ENCODE assay signal across 8 mouse cellular contexts in genomic region chr14:116559990-116560389, GRCm38 (mm10).
DNase-seq lines count a peak whose midpoint lies in the region; ATAC-seq and TF ChIP-seq lines count a peak whose summit lies in the region.

No protein-coding gene starts in this region.

- no peak overlapping the region for H3K4me2 ChIP-seq in liver, embryonic 14.5 days (ENCODE audit: low read depth)
- no peak overlapping the region for H3K4me2 ChIP-seq in liver, embryonic 11.5 days

- H3K4me3 ChIP-seq in liver, embryonic 14.5 days (ENCODE audit: insufficient read depth in 1 of 2, low read depth in 2 of 2, low read length in 2 of 2), result no peak overlapping the region
- H3K4me3 ChIP-seq in liver, embryonic 11.5 days (ENCODE audit: low read depth, low read length), result no peak overlapping the region

- ATAC-seq in liver, embryonic 14.5 days (ENCODE audit: insufficient read depth), result no peak
- ATAC-seq in liver, embryonic 11.5 days (replicated peaks; ENCODE audit: low FRiP score), result no peak

- 43% methylated on average over 1 of the region's 1 CpGs for WGBS in liver, embryonic 14.5 days (ENCODE audit: insufficient replicate concordance)
- WGBS in liver, embryonic 11.5 days, result 51% methylated on average over 1 of the region's 1 CpGs

- no peak overlapping the region for H3K27ac ChIP-seq in liver, embryonic 14.5 days
- no peak overlapping the region for H3K27ac ChIP-seq in liver, embryonic 11.5 days (ENCODE audit: low read depth, low read length)

- DNase-seq in liver, embryonic 14.5 days (ENCODE audit: low read depth in 3 of 3, low spot score in 3 of 3), result no peak
- no peak for DNase-seq in liver, embryonic 11.5 days (ENCODE audit: low spot score)
- peak; percentile 21 for DNase-seq in adipocyte (ENCODE audit: low spot score)
- peak; percentile 33 for DNase-seq in forelimb bud, embryonic 11.5 days (ENCODE audit: low read depth, low spot score)
- DNase-seq in kidney, postnatal 4 days, result peak; percentile 4 to 28
- no peak for DNase-seq in thymus, postnatal 4 days
- no peak for DNase-seq in right cerebral cortex, postnatal 4 days
- DNase-seq in ovary, adult 18-20 months (ENCODE audit: low spot score), result no peak

- no peak for TF ChIP-seq EP300 in liver, embryonic 14.5 days (IDR thresholded peaks at IDR 0.05; ENCODE audit: low read depth)

- H3K4me1 ChIP-seq in liver, embryonic 14.5 days (replicated peaks; ENCODE audit: control insufficient read depth in 2 of 2, insufficient read depth in 2 of 2, low read length in 1 of 2), result no peaks in the 10 kb centered on the region
- no peaks in the 10 kb centered on the region for H3K4me1 ChIP-seq in liver, embryonic 11.5 days (replicated peaks; ENCODE audit: control insufficient read depth, insufficient read depth, low read length)

- no peak overlapping the region for H3K9ac ChIP-seq in liver, embryonic 14.5 days (replicated peaks)
- no peak overlapping the region for H3K9ac ChIP-seq in liver, embryonic 11.5 days (ENCODE audit: low read depth, low read length)

- 0 out of 2 replicates have a peak, but pooled peaks have one; percentile 30 for TF ChIP-seq CTCF in liver, embryonic 14.5 days (IDR thresholded peaks at IDR 0.05; ENCODE audit: low read depth)

- H3K36me3 ChIP-seq in liver, embryonic 14.5 days (replicated peaks; ENCODE audit: control insufficient read depth, insufficient read depth, low read depth), result no peaks in the 10 kb centered on the region
- no peaks in the 10 kb centered on the region for H3K36me3 ChIP-seq in liver, embryonic 11.5 days (ENCODE audit: control insufficient read depth, insufficient read depth, low read length)

- no peaks in the 10 kb centered on the region for H3K9me3 ChIP-seq in liver, embryonic 14.5 days (ENCODE audit: control insufficient read depth, low read length)
- H3K9me3 ChIP-seq in liver, embryonic 11.5 days (ENCODE audit: control insufficient read depth, low read length), result no peaks in the 10 kb centered on the region

- no peaks in the 10 kb centered on the region for H3K27me3 ChIP-seq in liver, embryonic 14.5 days (ENCODE audit: control insufficient read depth, insufficient read depth, low read length)
- H3K27me3 ChIP-seq in liver, embryonic 11.5 days (replicated peaks; ENCODE audit: control insufficient read depth, insufficient read depth, low read length), result no peaks in the 10 kb centered on the region

Comparison
In these comparisons a context has a peak if more than half of its experiments do, and no peak if none do; other contexts are left out.
1. DNase-seq: peak in adipocyte (single experiment), forelimb bud, embryonic 11.5 days (single experiment) and kidney, postnatal 4 days (2 of 2); none in liver, embryonic 14.5 days (0 of 3), liver, embryonic 11.5 days (single experiment), thymus, postnatal 4 days (single experiment), right cerebral cortex, postnatal 4 days (single experiment) and ovary, adult 18-20 months (single experiment).